Mouse (Mus musculus): ENCODE results near the gene Nup98.

GRCm38 (mm10) chr7:102229814-102230213, 19.8 kb upstream of the Nup98 start:
- TF ChIP-seq CTCF (IDR thresholded peaks at IDR 0.05; ENCODE audit: control insufficient read depth, insufficient read depth, low read length) = no peak
- no peak for TF ChIP-seq POLR2A (IDR thresholded peaks at IDR 0.05; ENCODE audit: borderline replicate concordance, control insufficient read depth, low read depth, low read length)

Data from bone marrow, adult 2 months (tissue).